Mouse (Mus musculus) stomach, postnatal 0 days (tissue): Measurements from ENCODE around the gene Mrtfb.
A peak's percentile ranks its signal among the peaks of the same experiment; 100 is the strongest.

Experiments
- CTCF ChIP-seq: IDR thresholded peaks from 2 replicates; pipeline ENCODE4 v1.5.1; 2016; ENCODE audit warnings: antibody characterized with exemption, low read depth, mild to moderate bottlenecking, moderate library complexity
- EP300 ChIP-seq: optimal IDR thresholded peaks from 2 replicates; pipeline ENCODE3; 2016; ENCODE audit warnings: antibody characterized with exemption

DNA sequence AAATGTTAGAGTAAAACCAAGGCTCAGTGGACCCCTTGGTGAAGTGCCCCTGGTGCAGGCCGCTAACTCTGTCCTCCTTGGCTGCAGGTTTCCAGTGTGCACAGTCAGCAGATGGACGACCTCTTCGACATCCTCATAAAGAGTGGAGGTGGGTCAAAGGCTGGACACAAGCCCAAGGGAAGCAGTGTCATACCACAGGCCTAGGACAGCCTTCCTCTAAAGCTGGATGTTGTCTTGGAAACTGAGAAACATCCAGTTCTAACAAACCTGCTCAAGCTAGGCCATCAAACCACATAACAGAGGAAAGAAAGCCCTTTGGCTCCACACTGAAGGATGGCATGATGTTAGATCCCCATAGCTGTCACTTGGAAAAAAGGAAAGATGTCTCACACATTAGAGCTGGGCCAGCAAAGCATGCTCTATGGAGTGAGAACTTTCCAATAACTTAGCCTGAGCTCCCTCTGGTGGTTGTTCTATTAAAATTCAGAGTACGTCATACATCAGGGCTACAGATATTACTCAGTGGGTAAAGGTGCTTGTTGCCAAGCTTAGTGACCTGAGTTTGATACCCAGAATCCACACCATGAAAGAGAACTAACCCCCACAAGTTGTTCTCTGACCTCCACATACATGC is 153.4 kb downstream of the Mrtfb start:
- no peak for TF ChIP-seq EP300
- peak; percentile 82 for TF ChIP-seq CTCF
